Mouse (Mus musculus) brain, embryonic 14.5 days (tissue): ENCODE data around the gene Psmd2.

Experiments used
- CTCF ChIP-seq: fragments of 200-500 bp; IDR thresholded peaks from 2 replicates; pipeline ENCODE4 v1.5.1; 2012; ENCODE audit warnings: inconsistent platforms, mild to moderate bottlenecking, moderate library complexity, borderline replicate concordance; ENCODE audit not compliant: insufficient read depth, insufficient read length; ENCODE audit errors: extremely low read depth
- POLR2A ChIP-seq: fragments of 200-500 bp; IDR thresholded peaks from 2 replicates; pipeline ENCODE4 v1.6.1; 2012; ENCODE audit warnings: mild to moderate bottlenecking, inconsistent platforms, borderline replicate concordance; ENCODE audit not compliant: poor library complexity, insufficient read depth, insufficient read length, severe bottlenecking; ENCODE audit errors: extremely low read depth

DNA sequence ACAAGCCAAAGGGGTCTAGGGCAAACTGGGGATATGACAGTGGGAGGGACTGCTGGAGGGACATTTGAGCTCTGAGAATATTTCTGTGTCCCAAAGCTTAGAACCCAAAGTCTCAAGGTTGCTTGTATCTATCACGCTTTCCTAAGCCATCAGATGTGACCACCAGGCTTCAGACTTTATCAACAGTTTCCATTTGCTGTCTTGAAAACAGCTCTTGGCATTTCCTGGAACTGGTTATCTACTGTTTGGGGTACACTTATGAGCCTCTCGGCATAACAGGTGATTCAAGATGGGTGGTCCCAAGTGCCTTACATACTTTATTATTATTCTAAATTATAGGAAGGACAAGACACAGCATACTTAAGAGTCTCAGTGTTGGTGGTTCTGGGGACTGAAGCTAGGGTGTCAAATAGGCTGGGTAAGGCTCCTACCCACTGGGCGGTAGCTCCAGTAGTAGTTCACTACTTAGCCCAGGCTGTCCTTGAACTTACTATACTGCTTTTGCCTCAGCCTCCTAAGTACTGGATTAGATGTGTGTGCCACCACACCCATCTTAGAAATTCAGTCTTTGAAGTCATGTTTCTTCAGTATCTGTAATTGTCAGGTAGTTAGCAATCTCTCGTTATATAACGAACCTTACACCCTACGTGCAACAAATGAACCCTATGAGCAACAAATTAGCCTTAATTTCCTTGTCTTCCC, 52.4 kb downstream of the Psmd2 start:
- TF ChIP-seq POLR2A: no peak
- TF ChIP-seq CTCF: no peak
